8 mouse cellular contexts compared by ENCODE assay signal in genomic region chr10:83360356-83360755, GRCm38 (mm10). TPM values are rescaled to one million over a fixed set of nuclear protein-coding genes. Genes with fewer than 3 reads are reported as not detected.
DNase-seq lines count a peak whose midpoint lies in the region; ATAC-seq lines count a peak whose summit lies in the region.

No protein-coding gene starts in this region.

- peak overlapping the region; percentile 58 for H3K27ac ChIP-seq in heart, embryonic 13.5 days (replicated peaks)

- H3K36me3 ChIP-seq in heart, embryonic 13.5 days, result peaks cover 30% of the 10 kb centered on the region

- intact Hi-C loops in heart, postnatal 14 days (cut with DNase I), result loop anchor here (5.0 kb wide), 1 partner anchor 453 kb away; no protein-coding TSS in a partner anchor
- intact Hi-C loops in left cerebral cortex, postnatal 25 days (cut with DNase I), result loop anchor here (1.0 kb wide), 1 partner anchor 183 kb away; the partner anchor contains the start of gene Washc4

- peaks cover 34% of the 10 kb centered on the region for H3K4me1 ChIP-seq in heart, embryonic 13.5 days

- peak overlapping the region; percentile 89 for H3K4me2 ChIP-seq in heart, embryonic 13.5 days

- H3K27me3 ChIP-seq in heart, embryonic 13.5 days (replicated peaks), result no peaks in the 10 kb centered on the region

- peak overlapping the region; percentile 93 for H3K4me3 ChIP-seq in heart, embryonic 13.5 days

- ATAC-seq in heart, embryonic 13.5 days (ENCODE audit: extremely low read depth, insufficient number of reproducible peaks, low FRiP score, low TSS enrichment), result peak; percentile 35; the same call in 1 of the 2 replicates
- peak; percentile 8 to 26; a peak in 1 of 4 replicates for ATAC-seq in hematopoietic stem cell, adult 5-6 weeks (replicated peaks in 1 of 2; ENCODE audit: insufficient read depth in 1 of 2, low FRiP score in 2 of 2, low TSS enrichment in 1 of 2, low read depth in 1 of 2, poor library complexity in 2 of 2, severe bottlenecking in 2 of 2)
- peak; percentile 22; the same call in 1 of the 2 replicates for ATAC-seq in megakaryocyte progenitor cell, adult 5-6 weeks (replicated peaks; ENCODE audit: poor library complexity)

- H3K9ac ChIP-seq in heart, embryonic 13.5 days, result peak overlapping the region; percentile 94

- DNase-seq in heart, postnatal 14 days, result no peak
- peak; percentile 53 for DNase-seq in ZHBTc4 (ENCODE audit: low read depth, low spot score)
- DNase-seq in left cerebral cortex, postnatal 25 days (ENCODE audit: low spot score in 2 of 2), result no peak
- no peak for DNase-seq in ovary, postnatal 14 days (ENCODE audit: low spot score)
- DNase-seq in layer of hippocampus, adult 9-10 months (ENCODE audit: low spot score), result no peak

- WGBS in heart, embryonic 13.5 days, result under 1% methylated on average over 40 of the region's 40 CpGs

- H3K9me3 ChIP-seq in heart, embryonic 13.5 days, result no peaks in the 10 kb centered on the region

RNA-seq across cellular contexts. Expression of gene D10Wsu102e, which starts 0.3 kb away (rescaled TPM):
- 0.39 and 0.40 TPM in 2 replicates for polyA plus RNA-seq in heart, embryonic 13.5 days (2015; fragmentation: Nextera tagmentation; extraction: Ambion mirVana)
- under 1 TPM; 0.66 to 0.67 TPM for total RNA-seq in heart, postnatal 14 days (2021)
- total RNA-seq in hematopoietic stem cell, adult 5-6 weeks (2017), result 1.5 TPM in 2 replicates
- total RNA-seq in megakaryocyte progenitor cell, adult 5-6 weeks (2015), result 0.88 and 1.2 TPM in 2 replicates
- total RNA-seq in megakaryocyte progenitor cell, adult 5-6 weeks (2017), result 0.87 and 1.0 TPM in 2 replicates
- total RNA-seq in left cerebral cortex, postnatal 25 days (2021), result 1 to 10 TPM; 3.3 to 3.7 TPM

RNA-seq across cellular contexts. Expression of gene Slc41a2, which starts 22.7 kb away (rescaled TPM):
- polyA plus RNA-seq in heart, embryonic 13.5 days (2015; fragmentation: Nextera tagmentation; extraction: Ambion mirVana), result 0.61 and 0.62 TPM in 2 replicates
- 1 to 10 TPM in 1 of 2 experiments, under 1 TPM in 1; 0.84 to 1.5 TPM for total RNA-seq in heart, postnatal 14 days (2021)
- 0.19 TPM in 1 of 2 replicates, not detected in the other for total RNA-seq in hematopoietic stem cell, adult 5-6 weeks (2017)
- total RNA-seq in megakaryocyte progenitor cell, adult 5-6 weeks (2015), result 0.05 and 0.15 TPM in 2 replicates
- 0.27 and 1.2 TPM in 2 replicates for total RNA-seq in megakaryocyte progenitor cell, adult 5-6 weeks (2017)
- 10 to 100 TPM; 24.0 to 30.0 TPM for total RNA-seq in left cerebral cortex, postnatal 25 days (2021)

Comparison
In these comparisons a context has a peak if more than half of its experiments do, and no peak if none do; other contexts are left out.
1. RNA of gene Slc41a2, which starts 22.7 kb away (total RNA-seq): 24.0 to 30.0 TPM in left cerebral cortex, postnatal 25 days; 0.84 to 1.5 TPM in heart, postnatal 14 days, 0.05 to 1.2 TPM in megakaryocyte progenitor cell, adult 5-6 weeks and 0.19 TPM in hematopoietic stem cell, adult 5-6 weeks; every median in the first group is over 10 times any median in the second.
2. Peak in every context shown above with its lines, with median percentiles within 50 percentile points of each other: ATAC-seq.